Mouse (Mus musculus): ENCODE measurements around the gene Ccdc33.

Gene Ccdc33

DNA sequence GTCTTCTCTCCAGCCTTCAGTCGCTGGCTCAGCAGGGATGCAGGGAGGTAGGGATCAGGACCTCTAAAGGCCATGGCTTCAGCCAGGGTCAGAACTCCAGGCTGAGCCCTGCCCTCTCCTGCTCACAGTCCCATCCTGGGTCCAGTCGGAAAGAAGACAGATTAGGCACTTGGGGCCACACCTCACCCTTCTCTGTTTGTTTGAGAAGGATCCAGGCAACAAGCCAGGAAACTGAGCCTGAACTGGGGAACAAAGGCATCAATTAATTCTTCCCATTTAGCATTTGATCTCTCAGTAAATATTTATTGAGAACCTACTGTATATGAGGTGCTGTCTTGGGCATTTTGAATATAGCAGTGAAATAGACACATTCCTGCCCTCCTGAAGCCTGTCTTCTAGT, at the start of gene Ccdc33:
TSS of gene Ccdc33 (minus strand) at position 153 of the 400 bp plus-strand sequence.
- no peak for DNase-seq

DNA sequence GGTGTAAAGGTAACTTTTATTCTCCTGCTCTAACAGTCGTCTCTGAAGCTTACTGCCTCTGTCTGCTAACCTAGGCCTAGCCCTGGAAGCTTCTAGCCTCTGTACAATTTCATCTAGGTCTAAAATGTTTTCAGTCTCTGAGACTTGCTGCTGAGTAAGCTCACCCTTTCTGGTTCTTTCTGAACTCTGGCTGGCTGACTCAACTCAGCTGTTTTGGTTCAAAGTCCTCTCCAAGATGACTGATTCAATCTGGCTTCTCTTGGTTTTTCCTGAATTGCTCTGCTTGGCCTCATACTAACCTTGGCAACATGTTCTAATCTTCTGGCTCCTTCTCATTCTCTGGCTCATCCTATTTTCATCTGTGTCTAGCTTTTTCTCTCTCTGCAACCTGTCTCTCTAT, 47.2 kb upstream of the Ccdc33 start:
- DNase-seq: no peak

DNA sequence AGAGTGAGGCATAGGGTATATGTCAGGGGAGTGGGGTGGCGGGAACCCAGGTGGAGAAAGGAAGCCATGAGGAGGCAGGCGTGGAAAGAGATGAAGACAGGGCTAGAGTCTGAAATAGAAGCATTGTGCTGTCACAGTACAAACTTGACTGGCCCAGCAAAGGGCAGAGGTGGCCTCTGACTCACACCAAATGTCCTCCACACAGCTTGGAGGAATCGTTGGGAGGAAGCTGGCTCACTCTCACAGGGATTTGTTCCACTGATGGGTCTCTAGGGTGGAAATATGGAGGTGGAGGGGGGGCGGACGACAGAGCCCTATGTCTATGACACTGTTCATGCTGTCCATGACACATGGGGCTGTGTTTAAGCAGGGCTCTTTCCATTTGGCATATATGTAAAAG, 44.5 kb upstream of the Ccdc33 start:
- DNase-seq: no peak

DNA sequence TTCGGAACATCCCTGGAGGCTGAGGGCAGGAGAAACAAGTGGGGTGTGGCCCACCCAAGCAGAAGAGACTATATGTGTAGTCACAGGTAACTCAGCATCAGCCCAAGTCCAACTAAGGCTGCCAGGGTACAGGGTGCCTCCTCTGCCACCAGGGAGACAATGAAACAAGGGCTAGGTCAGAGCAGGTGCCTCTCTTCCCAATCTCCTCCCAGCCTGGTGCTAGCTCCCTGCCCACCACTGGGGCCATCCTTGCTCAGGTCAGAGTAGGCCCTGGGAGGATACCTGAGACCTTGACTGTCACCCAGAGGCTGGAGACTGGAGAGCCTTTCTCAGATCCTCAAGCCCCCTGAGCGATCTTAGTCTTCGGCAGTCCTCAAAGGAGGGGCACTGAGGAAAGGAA, 43.5 kb upstream of the Ccdc33 start:
- no peak for DNase-seq

DNA sequence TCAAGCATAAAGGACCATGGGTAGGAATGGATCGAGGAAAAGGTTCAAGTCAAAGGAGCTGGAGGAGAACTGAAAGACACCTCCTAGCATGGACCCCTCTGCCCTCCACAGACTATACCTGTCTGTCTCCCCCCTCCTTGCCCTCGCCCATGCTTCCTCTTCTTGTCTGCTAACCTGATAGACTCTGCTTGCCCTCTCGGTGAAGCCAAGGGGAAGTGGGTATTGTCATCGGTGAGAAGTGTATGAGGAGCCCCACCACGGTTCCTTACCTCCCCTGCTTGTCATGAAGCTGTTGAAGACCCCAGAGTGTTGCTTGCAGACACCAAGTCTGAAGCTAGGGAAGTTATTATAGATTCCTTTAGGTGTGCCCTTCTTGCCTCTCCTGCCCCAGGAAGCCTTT, 41.7 kb upstream of the Ccdc33 start:
- DNase-seq: no peak

DNA sequence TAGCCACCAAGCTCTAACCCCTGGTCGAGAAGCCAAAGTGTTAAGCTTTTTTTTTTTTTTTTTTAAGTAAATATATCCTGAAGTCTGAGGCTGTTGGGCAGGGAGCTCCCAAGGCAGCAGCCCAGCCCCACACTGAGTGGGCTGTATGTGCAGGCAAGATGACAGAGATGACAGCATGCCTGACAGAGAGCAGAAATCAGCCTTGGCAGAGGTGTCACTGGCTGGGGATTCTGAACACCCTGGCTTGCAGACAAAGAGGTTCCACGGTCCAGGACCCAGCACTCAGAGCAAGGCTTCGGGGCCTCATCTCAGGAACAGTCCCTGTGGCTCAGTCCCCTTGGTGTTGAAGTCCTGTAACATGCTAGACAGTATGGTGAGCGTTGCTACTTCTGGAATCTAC, 41.2 kb upstream of the Ccdc33 start:
- no peak for DNase-seq

DNA sequence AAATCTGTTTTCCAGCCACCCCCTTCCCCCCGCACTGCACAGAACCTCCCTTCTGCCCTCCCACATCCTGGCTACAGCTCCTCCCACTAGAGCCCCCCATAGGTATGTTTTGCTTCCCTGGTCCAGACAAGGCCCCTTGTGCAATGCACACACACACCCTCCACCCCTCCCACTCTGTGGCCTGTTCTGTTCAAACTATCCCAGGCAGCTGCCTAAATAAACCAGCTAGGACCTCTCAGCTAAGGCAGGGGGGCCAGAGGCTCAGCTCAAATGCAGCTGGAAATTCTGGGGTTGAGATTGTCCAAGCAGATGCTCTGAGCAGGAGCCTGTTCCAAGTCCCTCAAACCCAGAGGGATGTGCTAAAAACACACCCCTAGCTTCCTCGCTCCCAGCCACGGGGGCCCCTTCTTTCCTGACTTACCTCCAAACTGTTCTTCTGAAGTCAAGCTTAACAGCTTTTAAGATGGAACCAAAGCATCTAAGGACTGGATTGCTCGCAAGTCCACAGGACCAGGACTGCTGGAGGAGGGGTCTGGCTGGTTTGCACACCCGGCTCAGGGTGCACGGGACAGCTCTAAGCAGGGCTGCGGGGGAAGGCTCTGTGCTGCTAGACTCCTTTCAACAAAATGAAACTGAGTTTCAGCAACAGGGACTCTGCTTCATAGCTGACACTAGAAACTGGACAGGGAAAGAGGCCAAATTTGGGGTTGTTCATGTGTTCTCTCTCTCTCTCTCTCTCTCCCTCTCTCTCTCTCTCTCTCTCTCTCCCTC, 40.1 kb upstream of the Ccdc33 start:
- no peak for DNase-seq

DNA sequence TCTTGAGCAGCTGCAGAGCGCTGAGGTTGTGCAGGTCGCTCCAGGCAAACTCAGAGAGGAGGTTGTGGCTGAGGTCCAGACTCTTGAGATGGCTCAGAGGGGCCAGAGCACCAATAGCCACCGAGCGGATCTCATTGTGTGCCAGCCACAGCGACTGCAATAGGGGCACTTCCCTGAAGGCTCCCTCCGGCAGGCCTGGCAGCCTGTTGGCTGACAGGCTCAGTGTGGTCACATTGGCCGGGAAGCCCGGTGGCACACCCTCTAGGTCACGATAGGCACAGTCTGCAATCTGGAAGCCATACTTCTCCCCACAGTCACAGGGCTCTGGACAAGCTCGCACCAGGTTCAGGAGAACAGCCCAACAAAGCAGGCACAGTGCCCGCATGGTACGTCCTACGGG, 39.2 kb upstream of the Ccdc33 start:
- no peak for DNase-seq

DNA sequence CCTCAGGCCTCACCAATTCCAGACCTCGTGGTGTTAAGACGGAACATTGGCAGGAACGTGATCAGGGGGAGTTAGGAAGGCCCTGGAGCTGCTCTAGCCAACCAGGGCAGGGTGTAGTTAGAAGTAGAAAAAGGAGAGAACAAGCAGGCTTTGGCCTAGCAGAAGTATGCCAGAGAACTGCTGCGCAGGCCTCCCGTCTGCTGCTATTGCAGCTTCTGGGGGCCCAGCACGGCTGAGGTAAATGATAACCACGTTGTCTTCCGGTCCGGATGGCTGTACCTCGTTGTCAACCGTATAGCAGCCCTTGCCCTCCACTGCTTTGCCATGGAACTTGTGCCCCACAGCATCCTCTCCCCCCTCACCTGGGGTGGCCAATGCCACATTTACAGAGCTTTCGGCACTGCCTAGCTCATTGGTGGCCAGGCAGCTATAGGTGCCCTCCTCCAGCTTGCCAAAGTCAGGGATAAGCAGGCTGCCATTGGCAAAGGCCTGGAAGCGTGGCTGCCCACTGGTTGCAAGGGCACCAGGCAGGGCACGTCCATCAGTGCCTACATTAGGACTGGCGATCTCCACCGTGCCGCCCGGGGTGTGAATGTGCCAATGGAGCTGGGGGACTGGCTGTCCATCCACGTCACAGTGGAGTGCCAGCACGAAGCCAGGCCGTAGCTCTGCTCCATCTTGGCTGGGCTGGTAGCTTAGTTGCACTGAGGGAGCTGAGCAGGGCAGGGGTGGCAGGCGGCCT, 38.4 kb upstream of the Ccdc33 start:
- DNase-seq: no peak

DNA sequence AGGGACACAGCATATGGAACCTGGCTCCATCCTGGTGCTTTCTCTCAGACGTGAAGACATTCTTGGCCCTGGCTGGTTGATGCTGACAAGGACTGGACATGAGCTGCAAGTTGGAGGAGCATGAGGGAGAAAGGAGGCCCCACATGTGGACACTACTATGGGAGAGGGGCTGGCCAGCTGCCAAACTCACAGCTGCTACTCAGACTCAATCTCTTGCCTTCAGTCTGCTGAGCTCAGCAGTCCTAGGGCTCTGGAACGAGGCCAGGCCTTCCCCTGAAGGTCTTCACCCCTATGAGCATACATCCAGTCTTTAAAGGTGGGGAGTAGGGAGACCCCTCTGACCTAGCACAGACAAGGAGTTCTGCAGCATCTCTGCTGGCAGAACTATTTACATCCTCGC, 36.7 kb upstream of the Ccdc33 start:
- DNase-seq: no peak

DNA sequence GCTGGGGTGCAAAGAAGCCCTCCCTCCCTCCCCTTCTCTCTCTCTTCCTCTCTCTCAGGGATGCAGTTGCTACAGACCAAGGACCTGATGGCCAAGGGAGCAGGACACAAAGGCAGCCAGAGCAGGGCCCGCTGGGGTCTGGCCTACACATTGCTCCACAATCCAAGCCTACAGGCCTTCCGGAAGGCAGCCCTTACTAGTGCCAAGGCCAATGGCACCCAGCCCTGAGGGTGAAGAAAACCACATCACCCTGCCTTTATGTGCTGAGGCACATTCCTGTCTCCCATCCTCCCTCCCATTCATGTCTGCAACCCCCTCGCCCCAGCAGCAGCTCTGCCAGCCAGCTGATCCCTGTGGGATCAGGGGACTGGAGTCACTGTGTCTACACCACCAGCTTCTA, 34.5 kb upstream of the Ccdc33 start:
- no peak for DNase-seq

DNA sequence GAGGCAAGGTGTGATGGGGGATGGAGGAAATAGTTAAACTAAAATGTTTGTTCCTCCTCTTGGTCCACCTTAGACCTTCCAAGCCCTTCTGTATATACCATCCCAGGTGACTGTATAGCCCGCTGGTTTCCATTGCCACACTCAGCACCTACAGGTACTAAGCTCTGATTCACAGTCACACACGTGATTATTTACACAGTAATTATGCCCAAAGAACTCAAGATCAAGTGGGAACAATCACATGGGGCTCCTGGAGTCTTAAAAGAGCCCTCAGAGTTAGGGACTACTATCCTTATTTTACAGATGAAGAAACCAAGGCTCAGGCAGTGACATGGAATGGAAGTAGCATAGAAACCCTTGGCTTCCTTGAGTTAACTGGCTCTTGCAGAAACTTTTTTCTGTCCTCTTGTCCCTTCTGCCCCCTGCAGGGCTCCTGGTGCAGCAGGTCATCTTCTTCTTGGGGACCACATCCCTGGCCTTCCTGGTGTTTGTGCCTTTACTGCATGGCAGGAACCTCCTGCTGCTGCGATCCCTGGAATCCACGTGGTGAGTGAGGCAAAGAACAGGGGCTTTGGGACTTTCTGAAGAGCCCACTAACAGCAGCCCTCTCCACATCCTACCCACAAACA, 32.2 kb upstream of the Ccdc33 start:
- DNase-seq: no peak

DNA sequence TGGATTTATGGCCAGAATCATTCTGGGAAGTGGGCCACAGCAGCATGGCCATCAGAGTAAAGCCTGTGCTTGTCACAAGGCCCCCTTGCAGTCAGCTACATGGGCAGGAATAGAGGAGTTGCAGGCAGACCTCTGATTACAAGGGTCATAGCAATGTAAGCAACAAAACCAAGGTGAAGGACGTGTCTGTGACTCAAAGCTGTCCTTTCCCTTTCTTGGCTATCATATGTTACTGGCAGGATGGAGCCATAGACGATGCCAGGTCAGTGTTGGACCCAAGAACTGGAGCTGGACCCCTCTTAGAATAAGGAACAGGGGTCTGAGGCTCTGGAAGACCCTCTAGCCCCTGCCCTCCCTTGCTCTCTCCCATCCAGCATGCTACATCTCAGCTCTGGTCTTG, 30.2 kb upstream of the Ccdc33 start:
- no peak for DNase-seq

DNA sequence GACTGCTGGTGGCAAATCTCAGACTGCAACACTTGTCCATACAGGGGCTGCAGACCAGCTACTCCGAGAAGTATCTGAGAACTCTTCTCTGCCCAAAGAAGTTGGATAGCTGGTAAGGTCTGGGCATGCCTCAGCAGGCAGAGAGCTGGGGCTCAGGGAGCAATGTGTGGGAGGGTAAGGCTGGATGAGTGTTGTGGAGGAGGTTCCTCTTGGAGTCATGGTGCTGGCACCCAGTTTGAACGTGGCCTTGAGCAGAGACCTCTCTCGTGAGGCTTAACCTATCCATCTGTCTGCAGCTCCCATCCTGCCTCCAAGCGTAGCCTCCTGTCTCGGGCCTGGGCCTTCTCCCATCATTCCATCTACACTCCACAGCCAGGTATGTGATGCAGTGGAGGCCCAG, 26.8 kb upstream of the Ccdc33 start:
- no peak for DNase-seq

DNA sequence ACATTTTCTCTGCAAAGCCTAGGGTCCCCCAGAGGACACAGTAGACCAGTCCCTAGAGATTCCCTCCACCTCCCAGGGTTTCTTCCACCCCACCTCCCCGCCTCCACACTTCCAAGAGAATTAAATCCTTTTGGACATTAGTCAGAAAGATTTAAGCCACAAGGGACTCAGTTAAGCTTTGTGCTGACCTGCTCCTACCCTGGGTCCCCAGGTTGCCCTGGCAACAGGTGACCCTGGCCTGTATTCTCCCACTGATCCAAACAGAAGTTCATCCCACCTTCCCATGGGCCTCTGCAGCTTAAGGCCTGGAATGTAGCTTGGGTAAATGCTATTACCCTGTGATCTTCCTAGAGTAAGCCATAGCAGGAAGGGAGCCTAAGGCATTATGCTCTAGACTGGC, 26.0 kb upstream of the Ccdc33 start:
- DNase-seq: no peak

DNA sequence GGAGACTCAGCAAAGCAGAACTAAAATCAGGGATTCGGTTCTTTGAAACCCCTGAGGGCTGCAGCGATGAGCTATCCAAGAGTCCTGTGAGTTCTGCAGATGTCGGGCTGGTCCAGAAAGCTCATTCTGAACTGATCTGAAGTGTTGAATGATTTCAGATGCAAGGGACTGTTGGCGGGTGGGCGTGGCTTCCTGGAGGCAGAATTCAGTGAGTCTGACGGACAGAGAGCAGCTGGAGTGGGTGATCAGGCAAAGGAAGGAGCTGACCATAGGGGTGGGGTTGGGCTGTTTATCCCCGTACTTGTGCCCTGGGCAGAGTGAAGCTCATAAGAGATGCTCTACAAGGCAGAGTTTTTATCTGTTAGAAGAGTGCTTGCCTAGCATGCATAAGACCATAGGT, 24.8 kb upstream of the Ccdc33 start:
- DNase-seq: no peak

DNA sequence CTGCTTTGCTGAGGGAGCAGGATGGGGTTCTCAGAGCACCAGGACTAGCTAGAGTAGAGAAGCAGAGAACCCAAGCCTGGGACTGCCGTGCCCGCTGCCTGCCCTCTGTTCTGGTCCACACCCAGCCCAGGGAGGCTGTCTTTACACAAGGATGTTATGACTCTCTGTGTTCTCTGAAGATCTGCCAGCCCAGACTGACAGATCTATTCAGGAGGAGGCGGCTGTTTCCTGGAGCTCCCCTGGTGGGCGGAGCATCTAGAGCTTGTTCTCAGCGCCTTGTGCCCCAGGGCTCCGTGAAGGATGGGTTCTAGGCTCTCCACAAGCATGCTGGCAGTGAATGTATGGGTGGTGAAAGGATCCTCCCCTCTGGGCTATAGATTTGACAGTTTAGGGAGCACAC, 21.3 kb upstream of the Ccdc33 start:
- DNase-seq: no peak

DNA sequence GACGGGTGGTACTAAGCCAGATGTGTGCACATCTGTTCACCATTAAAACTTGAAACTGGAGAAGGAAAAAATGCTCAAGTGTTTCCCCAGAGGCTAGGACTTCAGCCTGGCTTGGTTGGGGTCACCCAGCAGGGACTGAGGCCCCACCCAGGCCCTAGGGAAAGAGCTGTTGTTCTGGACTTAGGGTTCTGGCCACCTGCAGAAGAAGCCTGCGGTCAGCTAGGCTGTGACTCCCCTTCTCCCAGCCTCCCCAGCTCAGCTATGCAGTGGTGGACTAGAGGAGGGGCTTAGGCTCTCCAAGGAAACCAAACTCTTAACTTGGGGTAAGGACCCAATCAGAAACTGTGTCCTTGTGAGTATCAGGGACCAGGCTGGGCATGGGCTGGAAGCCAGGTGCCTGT, 17.3 kb upstream of the Ccdc33 start:
- DNase-seq: no peak

DNA sequence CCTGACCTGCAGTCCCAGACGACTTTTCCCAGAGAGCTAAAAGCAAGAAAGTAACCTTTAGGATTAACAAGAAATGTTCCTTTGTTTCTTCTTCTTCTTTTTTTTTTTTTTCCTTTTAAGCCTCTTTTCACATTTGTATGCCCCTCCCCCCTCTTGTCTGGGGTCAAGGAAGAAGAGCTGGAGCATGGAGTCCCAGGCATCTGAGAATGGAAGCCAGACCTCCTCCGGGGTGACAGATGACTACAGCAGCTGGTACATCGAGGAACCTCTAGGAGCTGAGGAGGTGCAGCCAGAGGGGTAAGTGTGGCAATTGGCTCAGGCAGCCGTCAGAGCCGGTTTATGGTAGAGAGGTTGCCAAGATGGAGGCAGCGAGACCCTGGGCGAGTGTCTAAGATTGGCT, 16.3 kb upstream of the Ccdc33 start:
- DNase-seq: no peak

DNA sequence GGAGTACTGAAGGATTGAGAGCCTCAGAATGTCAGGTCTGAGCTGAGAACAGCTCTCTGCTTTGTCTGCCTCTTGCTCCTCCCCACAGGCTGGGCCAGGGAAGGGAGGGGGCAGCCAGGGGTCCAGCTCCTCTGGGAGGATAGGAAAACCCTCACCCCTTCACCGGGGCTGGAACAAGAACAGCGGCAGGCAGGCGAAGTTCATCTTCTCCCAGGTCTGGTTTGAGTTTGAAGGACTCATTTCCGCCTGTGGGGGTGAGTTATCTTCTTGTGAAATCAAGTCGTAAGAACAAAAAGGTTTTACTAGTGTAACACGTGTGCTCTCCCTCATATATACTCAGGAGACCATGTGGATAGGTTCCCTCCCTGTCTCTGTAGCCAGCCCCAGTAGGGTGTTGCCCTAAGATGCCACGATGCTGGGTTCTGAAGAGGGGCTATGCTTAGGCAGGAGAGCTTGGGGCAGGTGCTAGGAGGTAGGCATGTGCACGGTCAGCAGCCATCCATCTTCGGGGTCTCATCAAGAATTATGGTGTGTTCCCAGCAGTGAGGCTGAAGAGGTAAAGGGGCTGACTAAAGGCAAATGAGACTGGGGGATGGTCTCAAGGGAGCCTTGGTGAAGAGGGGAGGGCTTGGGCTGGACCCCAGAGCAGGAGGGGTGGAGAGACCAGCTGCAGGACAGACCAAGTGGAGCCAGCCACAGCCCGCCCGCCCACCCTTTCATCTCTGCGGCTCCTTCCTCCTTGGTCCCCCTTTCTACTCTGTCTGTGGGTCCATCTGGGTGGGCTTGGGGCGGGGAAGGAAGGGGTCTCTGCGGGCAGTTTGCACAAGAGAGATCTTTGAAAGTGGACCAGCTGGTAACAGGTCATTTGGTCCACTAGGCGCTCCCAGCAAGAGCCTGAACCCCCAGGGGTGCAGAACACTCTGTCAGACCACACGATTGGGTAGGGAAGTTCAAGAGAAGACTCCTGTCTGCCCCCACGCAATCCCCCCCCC, 15.6 kb upstream of the Ccdc33 start:
- no peak for DNase-seq

DNA sequence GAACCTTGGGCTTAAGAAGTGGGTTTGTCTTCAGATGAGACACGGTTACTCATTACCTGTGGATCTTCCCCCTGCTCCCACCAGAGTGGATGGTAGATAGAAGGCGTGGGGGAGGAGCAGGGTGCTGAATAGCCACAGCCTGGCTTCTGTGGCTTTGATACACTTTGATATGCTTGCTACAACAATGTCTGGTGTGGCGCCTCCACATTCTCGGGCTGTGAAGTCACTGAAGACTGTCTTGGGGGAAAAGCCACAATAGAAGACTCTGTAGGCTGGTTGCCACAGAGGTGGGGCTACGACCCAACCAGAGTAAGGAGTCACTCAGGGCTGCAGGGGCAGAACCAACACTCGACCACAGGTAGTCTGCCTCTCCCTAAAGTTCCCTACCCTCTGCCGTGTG, 13.1 kb upstream of the Ccdc33 start:
- no peak for DNase-seq

DNA sequence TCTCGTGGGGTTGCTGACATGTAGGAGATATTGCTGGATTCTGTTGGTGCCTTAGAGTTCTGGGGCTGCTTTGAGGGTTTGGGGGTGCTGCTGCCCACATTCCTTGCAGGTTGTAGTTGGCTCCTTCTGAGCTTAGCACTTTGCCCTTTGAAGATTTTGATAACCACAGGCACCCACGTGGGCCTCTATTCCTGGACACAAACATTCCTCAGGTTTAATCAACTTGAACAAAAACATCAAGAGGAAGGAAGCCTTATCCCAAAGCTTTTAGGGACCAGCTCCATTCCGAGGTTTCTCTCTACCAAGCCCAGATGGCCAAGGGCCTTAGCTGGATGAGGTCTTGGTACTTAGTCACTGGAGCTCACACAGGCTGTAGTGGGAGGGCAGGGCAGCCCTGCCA, 12.3 kb upstream of the Ccdc33 start:
- DNase-seq: no peak

DNA sequence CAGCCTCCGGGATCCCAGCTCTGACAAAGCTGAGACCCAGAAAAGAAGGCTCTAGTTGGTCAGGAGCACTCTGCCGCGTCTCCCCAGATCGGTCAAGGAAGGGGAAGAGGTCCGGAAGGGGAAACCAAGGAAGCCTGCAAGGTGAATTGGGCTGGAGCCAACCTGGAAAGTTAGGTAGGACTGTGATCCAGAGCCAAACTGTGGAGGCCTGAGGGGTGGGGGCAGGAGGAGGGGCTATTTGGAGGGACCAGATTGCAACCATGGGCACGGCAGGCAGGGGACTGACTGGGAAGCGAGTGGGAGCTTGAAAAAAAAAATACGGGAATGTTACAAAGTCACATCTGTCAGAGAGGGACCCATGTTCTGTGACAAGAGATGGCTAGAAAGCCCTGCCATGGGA, 10.9 kb upstream of the Ccdc33 start:
- DNase-seq: no peak
